Mouse (Mus musculus): ENCODE results near the gene Stard9. TPM values are rescaled to one million over a fixed set of nuclear protein-coding genes. Genes with fewer than 3 reads are reported as not detected.

The Stard9 gene
- total RNA-seq (2012; rRNA removed) = 0.46 and 0.50 TPM in 2 replicates
- 1 to 10 TPM in 1 of 2 experiments, not detected in 1; 1.1 TPM for polyA plus RNA-seq (2012; ENCODE audit: insufficient read depth in 1 of 2, insufficient read length in 2 of 2, low read depth in 1 of 2, low replicate concordance in 2 of 2, missing spikeins in 1 of 2)

DNA sequence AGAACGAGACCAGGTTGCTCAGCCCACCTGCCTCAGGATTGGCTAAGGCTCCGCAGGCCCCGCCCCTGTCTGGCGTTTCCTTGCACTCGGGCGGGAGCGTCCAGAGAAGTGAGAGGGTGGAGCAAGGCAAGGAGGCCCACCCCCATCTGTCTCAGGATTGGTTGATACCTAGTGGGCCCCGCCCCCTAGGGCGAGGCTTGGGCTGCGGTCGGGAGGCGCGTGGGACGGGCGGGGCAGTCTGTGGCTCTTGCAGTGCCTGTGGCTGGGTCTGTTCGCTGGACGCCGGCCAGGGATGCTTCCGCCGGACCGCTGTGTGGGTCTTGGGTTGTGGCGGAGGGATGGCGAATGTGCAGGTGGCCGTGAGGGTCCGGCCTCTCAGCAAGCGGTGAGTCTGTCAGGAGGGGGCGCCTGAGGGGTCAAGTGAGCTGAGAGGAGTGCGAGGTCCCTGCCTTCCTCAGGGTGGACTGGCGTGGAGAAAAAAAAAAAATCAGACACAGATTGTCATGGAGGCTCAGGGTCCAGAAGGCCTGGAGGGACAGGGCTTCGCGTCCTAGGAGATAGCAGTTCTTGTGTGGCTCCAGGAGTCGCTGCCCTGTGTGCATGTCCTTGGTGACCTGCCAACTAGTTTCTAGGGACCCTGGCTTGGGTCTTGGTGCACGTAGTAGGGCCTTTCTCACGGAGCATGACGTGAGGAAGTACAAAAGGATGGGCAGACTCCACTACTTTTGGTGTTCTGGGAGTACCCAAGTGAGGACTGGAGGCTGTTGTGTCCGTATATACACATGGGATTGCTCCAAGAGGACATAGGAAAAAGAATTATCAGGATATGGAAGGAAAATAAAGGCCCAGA lies at the start of gene Stard9:
Stard9 (plus strand) TSS at position 236 of the 850 bp plus-strand sequence.
- peak; percentile 99 for DNase-seq (ENCODE audit: low read depth, low spot score)
- Histone ChIP-seq H3K36me3 (ENCODE audit: control insufficient read depth in 1 of 2, insufficient read depth in 2 of 2, low read length in 2 of 2) (peaks cover 0 to 28% of the 10 kb centered on the region in 2 experiments; a peak in 2 of 4 replicates), H3K4me1 (ENCODE audit: control insufficient read depth in 1 of 2, insufficient read depth in 2 of 2, low read length in 2 of 2) (peaks cover 0 to 30% of the 10 kb centered on the region in 2 experiments), H3K4me3 (ENCODE audit: control insufficient read depth in 1 of 2, insufficient read depth in 1 of 2, low read depth in 2 of 2, low read length in 2 of 2) (peak within 1 kb of the TSS; percentile 57 to 99), H3K27me3 (ENCODE audit: control insufficient read depth in 1 of 2, insufficient read depth in 2 of 2, low read length in 2 of 2) (no peaks in the 10 kb centered on the region), H3K9ac (ENCODE audit: control insufficient read depth, low read depth, low read length, poor library complexity, severe bottlenecking) (peak within 1 kb of the TSS; percentile 53), H3K9me3 (replicated peaks; ENCODE audit: insufficient read depth, low read length) (no peaks in the 10 kb centered on the region), H3K27ac (ENCODE audit: control insufficient read depth, low read depth, low read length) (no peak within 1 kb of the TSS), H3K79me2 (ENCODE audit: control insufficient read depth, insufficient read depth, low read length, poor library complexity) (no peaks in the 10 kb centered on the region)
- no peak for TF ChIP-seq CHD1 (IDR thresholded peaks at IDR 0.05; ENCODE audit: low read depth, low read length)
- TF ChIP-seq MAZ (IDR thresholded peaks at IDR 0.05; ENCODE audit: low read depth, low read length) = peak; percentile 27; the same call in 1 of the 2 replicates
- TF ChIP-seq ZKSCAN1 (IDR thresholded peaks at IDR 0.05; ENCODE audit: low read depth, low read length) = peak; percentile 76; the same call in 1 of the 2 replicates
- TF ChIP-seq CTCF (IDR thresholded peaks at IDR 0.05 in 2 of 3, conservative IDR thresholded peaks at IDR 0.05 in 1 of 3; ENCODE audit: control insufficient read depth in 1 of 3, insufficient read depth in 1 of 3, low read depth in 2 of 3, low read length in 3 of 3, poor library complexity in 1 of 3, severe bottlenecking in 1 of 3) = peak in 1 of 3 experiments; percentile 18; a peak in 1 of 6 replicates
- TF ChIP-seq NRF1 (IDR thresholded peaks at IDR 0.05; ENCODE audit: insufficient read depth, low read depth, low read length, poor library complexity, severe bottlenecking) = peak; percentile 30; the same call in 1 of the 2 replicates

DNA sequence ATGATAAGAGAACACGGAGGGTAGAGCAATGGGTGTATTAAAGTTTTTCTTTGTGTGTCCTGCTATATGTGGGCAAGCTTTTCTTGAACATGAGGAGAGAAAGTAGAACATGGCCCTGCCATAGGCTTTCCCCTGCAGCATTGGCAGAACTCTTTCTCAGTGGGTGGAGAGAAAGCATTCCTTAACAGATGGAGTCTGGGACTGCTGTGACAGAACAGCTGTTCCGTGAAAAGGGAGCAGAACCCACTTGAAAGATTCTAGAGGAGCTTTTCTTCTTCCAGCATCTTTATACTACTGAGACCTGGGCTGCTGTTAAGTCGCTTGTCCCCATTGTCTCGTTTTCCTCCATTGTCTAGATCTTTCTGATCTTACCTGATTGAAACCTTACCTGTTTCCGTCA lies 39.2 kb upstream of the Stard9 start:
- H3K4me3 ChIP-seq (ENCODE audit: control insufficient read depth in 1 of 2, insufficient read depth in 1 of 2, low read depth in 2 of 2, low read length in 2 of 2) = no peak overlapping the region
- H3K27ac ChIP-seq (ENCODE audit: control insufficient read depth, low read depth, low read length) = no peak overlapping the region
- no peaks in the 10 kb centered on the region; a peak in 1 of 4 replicates for H3K4me1 ChIP-seq (ENCODE audit: control insufficient read depth in 1 of 2, insufficient read depth in 2 of 2, low read length in 2 of 2)
- H3K79me2 ChIP-seq (ENCODE audit: control insufficient read depth, insufficient read depth, low read length, poor library complexity) = no peaks in the 10 kb centered on the region
- peaks cover 7 to 19% of the 10 kb centered on the region in 2 experiments for H3K36me3 ChIP-seq (ENCODE audit: control insufficient read depth in 1 of 2, insufficient read depth in 2 of 2, low read length in 2 of 2)
- no peak for DNase-seq (ENCODE audit: low read depth, low spot score)
- H3K9me3 ChIP-seq (replicated peaks; ENCODE audit: insufficient read depth, low read length) = no peaks in the 10 kb centered on the region
- no peak overlapping the region for H3K9ac ChIP-seq (ENCODE audit: control insufficient read depth, low read depth, low read length, poor library complexity, severe bottlenecking)
- H3K27me3 ChIP-seq (ENCODE audit: control insufficient read depth in 1 of 2, insufficient read depth in 2 of 2, low read length in 2 of 2) = no peaks in the 10 kb centered on the region
- TF ChIP-seq TBP (IDR thresholded peaks at IDR 0.05; ENCODE audit: low read depth, low read length) = no peak

DNA sequence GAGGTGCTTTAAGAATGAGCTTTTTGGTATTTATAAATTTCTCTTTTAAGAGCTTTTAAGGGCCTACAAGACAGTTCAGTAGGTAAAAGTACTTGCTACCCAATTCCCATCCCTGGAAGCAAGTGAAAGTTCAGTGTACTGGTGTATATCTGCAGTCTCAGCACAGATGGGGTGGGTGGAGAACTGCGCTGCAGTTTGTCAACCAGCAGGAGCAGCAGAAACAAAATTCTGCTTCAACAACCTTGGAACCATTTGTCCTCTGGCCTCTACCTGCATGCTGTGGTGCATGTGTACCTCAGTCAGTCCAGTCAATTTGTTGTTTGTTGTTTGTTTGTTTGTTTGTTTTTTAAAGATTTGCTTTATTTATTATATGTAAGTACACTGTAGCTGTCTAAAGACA lies 36.7 kb upstream of the Stard9 start:
- H3K27ac ChIP-seq (ENCODE audit: control insufficient read depth, low read depth, low read length) = no peak overlapping the region
- H3K27me3 ChIP-seq (ENCODE audit: control insufficient read depth in 1 of 2, insufficient read depth in 2 of 2, low read length in 2 of 2) = no peaks in the 10 kb centered on the region
- H3K9me3 ChIP-seq (replicated peaks; ENCODE audit: insufficient read depth, low read length) = no peaks in the 10 kb centered on the region
- no peaks in the 10 kb centered on the region for H3K79me2 ChIP-seq (ENCODE audit: control insufficient read depth, insufficient read depth, low read length, poor library complexity)
- no peak overlapping the region for H3K9ac ChIP-seq (ENCODE audit: control insufficient read depth, low read depth, low read length, poor library complexity, severe bottlenecking)
- H3K36me3 ChIP-seq (ENCODE audit: control insufficient read depth in 1 of 2, insufficient read depth in 2 of 2, low read length in 2 of 2) = peaks cover 7 to 33% of the 10 kb centered on the region in 2 experiments
- no peaks in the 10 kb centered on the region; a peak in 1 of 4 replicates for H3K4me1 ChIP-seq (ENCODE audit: control insufficient read depth in 1 of 2, insufficient read depth in 2 of 2, low read length in 2 of 2)
- DNase-seq (ENCODE audit: low read depth, low spot score) = no peak
- H3K4me3 ChIP-seq (ENCODE audit: control insufficient read depth in 1 of 2, insufficient read depth in 1 of 2, low read depth in 2 of 2, low read length in 2 of 2) = no peak overlapping the region
- TF ChIP-seq SIN3A (IDR thresholded peaks at IDR 0.05; ENCODE audit: low read length) (no peak), TAL1 (IDR thresholded peaks at IDR 0.05; ENCODE audit: low read length) (no peak), E2F4 (IDR thresholded peaks at IDR 0.05; ENCODE audit: borderline replicate concordance, low read depth, low read length) (no peak), ELF1 (IDR thresholded peaks at IDR 0.05; ENCODE audit: low read depth, low read length) (no peak)
